Mouse (Mus musculus) E14TG2a.4 (cell line): ENCODE results near the gene Snapc3.
A peak's percentile ranks its signal among the peaks of the same experiment; 100 is the strongest.

Experiments used
- CTCF ChIP-seq: conservative IDR thresholded peaks from 2 replicates; pipeline ENCODE4 v1.5.1; 2014; ENCODE audit warnings: low read length
- NANOG ChIP-seq: IDR thresholded peaks from 2 replicates; pipeline ENCODE4 v1.6.1; 2014; ENCODE audit warnings: borderline replicate concordance, low read length, mixed read lengths

GRCm38 (mm10) chr4:83485735-83486116, 68.2 kb downstream of the Snapc3 start:
- TF ChIP-seq CTCF: peak; percentile 10; the same call in 1 of the 2 replicates
- TF ChIP-seq NANOG: no peak
